8 mouse cellular contexts compared by ENCODE assay signal in the genomic region with DNA sequence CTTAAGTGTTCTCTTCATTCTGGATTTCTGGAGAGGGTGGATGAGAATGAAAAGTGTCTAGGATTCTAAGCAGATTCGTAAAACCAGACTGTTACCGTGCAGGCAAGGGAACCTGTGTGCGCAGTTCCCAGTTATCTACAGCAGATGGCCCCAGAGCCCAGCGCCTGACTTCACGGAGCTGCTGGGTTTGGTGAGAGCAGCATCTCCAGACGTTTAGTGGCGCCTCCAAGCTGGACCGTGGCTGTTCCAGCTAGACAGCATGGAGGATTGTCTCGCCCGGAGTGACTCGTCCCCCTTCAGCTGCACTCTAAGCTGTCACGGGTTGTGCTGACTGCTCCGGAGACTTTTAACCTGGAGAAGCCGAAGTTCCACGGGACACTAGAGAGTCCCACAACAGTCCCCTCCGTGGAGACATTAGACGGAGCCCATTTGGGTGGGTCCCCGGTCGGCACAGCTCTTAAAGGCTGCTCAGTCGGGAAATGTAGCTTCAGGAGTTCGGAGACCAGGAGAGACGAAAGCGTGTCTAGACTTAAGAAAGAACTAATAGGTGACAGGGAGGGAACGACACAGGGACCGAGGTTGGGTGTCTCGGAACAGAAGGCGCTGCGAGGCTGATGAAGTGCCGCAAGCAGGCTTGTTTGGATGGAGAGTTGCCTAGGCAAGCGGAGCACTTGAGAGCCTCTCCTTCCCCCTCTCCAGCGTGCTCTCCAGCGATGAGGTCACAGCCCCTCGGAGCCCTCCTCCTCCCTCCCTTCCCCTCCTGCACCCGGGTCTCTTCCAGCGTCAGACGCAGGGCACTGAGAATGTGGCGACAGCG. TPM values are rescaled to one million over a fixed set of nuclear protein-coding genes. Genes with fewer than 3 reads are reported as not detected.
DNase-seq lines count a peak whose midpoint lies in the region; ATAC-seq and TF ChIP-seq lines count a peak whose summit lies in the region.

No protein-coding gene starts in this region.

- ATAC-seq in forebrain, embryonic 16.5 days, result peak; percentile 96
- ATAC-seq in neural tube, embryonic 15.5 days (ENCODE audit: low FRiP score), result peak; percentile 96

- no peak overlapping the region for H3K9ac ChIP-seq in MEL (ENCODE audit: control insufficient read depth, low read depth, low read length, poor library complexity, severe bottlenecking)
- H3K9ac ChIP-seq in forebrain, embryonic 16.5 days (replicated peaks; ENCODE audit: low read depth, low read length), result peak overlapping the region; percentile 60
- H3K9ac ChIP-seq in neural tube, embryonic 15.5 days (replicated peaks), result peak overlapping the region; percentile 45

- TF ChIP-seq POLR2A in MEL (IDR thresholded peaks at IDR 0.05; ENCODE audit: control insufficient read depth in 1 of 2, insufficient read depth in 1 of 2, low read depth in 1 of 2, low read length in 2 of 2, poor library complexity in 1 of 2), result no peak

- no peaks in the 10 kb centered on the region for H3K79me2 ChIP-seq in MEL (ENCODE audit: control insufficient read depth, insufficient read depth, low read length, poor library complexity)

- peak overlapping the region; percentile 86 for H3K4me2 ChIP-seq in forebrain, embryonic 16.5 days (ENCODE audit: low read length)
- H3K4me2 ChIP-seq in neural tube, embryonic 15.5 days, result peak overlapping the region; percentile 93

- no peak overlapping the region for H3K27ac ChIP-seq in MEL (ENCODE audit: control insufficient read depth, low read depth, low read length)
- H3K27ac ChIP-seq in forebrain, embryonic 16.5 days (ENCODE audit: low read length), result no peak overlapping the region
- no peak overlapping the region for H3K27ac ChIP-seq in layer of hippocampus, adult 2 months
- H3K27ac ChIP-seq in neural tube, embryonic 15.5 days (replicated peaks), result no peak overlapping the region

- peaks cover 0 to 1% of the 10 kb centered on the region in 2 experiments; a peak in 1 of 4 replicates for H3K27me3 ChIP-seq in MEL (ENCODE audit: control insufficient read depth in 1 of 2, insufficient read depth in 2 of 2, low read length in 2 of 2)
- no peaks in the 10 kb centered on the region for H3K27me3 ChIP-seq in forebrain, embryonic 16.5 days (replicated peaks; ENCODE audit: control insufficient read depth, insufficient read depth, low read length)
- peaks cover 42% of the 10 kb centered on the region for H3K27me3 ChIP-seq in neural tube, embryonic 15.5 days (replicated peaks)

- no peak overlapping the region for H3K4me3 ChIP-seq in MEL (ENCODE audit: control insufficient read depth in 1 of 2, insufficient read depth in 1 of 2, low read depth in 2 of 2, low read length in 2 of 2)
- H3K4me3 ChIP-seq in forebrain, embryonic 16.5 days (replicated peaks; ENCODE audit: low read length), result peak overlapping the region; percentile 54
- H3K4me3 ChIP-seq in layer of hippocampus, adult 2 months, result peak overlapping the region; percentile 48
- peak overlapping the region; percentile 50 for H3K4me3 ChIP-seq in neural tube, embryonic 15.5 days (replicated peaks)

- no peaks in the 10 kb centered on the region for H3K9me3 ChIP-seq in MEL (replicated peaks; ENCODE audit: insufficient read depth, low read length)
- H3K9me3 ChIP-seq in forebrain, embryonic 16.5 days (ENCODE audit: control insufficient read depth, low read length), result no peaks in the 10 kb centered on the region
- H3K9me3 ChIP-seq in neural tube, embryonic 15.5 days (replicated peaks), result no peaks in the 10 kb centered on the region

- TF ChIP-seq CTCF in MEL (IDR thresholded peaks at IDR 0.05 in 2 of 3, conservative IDR thresholded peaks at IDR 0.05 in 1 of 3; ENCODE audit: control insufficient read depth in 1 of 3, insufficient read depth in 1 of 3, low read depth in 2 of 3, low read length in 3 of 3, poor library complexity in 1 of 3, severe bottlenecking in 1 of 3), result peak; percentile 51 to 75 (median 75)
- TF ChIP-seq CTCF in layer of hippocampus, adult 2 months (conservative IDR thresholded peaks at IDR 0.05), result peak; percentile 96

- H3K36me3 ChIP-seq in MEL (ENCODE audit: control insufficient read depth in 1 of 2, insufficient read depth in 2 of 2, low read length in 2 of 2), result no peaks in the 10 kb centered on the region
- no peaks in the 10 kb centered on the region for H3K36me3 ChIP-seq in forebrain, embryonic 16.5 days (ENCODE audit: control insufficient read depth, insufficient read depth)
- no peaks in the 10 kb centered on the region for H3K36me3 ChIP-seq in neural tube, embryonic 15.5 days

- peak; percentile 52 for DNase-seq in MEL (ENCODE audit: low read depth, low spot score)
- peak; percentile 62 to 65 for DNase-seq in cerebellum, adult 18-20 months
- DNase-seq in heart, postnatal 4 days, result peak; percentile 76
- peak; percentile 79 to 81 for DNase-seq in layer of hippocampus, adult 2 months (ENCODE audit: low spot score in 2 of 2)
- DNase-seq in lung, adult 18-20 months, result peak; percentile 46 to 47
- DNase-seq in thymus, postnatal 25 days, result peak; percentile 30

- no peaks in the 10 kb centered on the region for H3K4me1 ChIP-seq in MEL (ENCODE audit: control insufficient read depth in 1 of 2, insufficient read depth in 2 of 2, low read length in 2 of 2)
- H3K4me1 ChIP-seq in forebrain, embryonic 16.5 days (replicated peaks; ENCODE audit: control insufficient read depth, insufficient read depth, low read length), result peaks cover 8% of the 10 kb centered on the region
- H3K4me1 ChIP-seq in neural tube, embryonic 15.5 days, result peaks cover 10% of the 10 kb centered on the region

- no peak for TF ChIP-seq EP300 in MEL (IDR thresholded peaks at IDR 0.05; ENCODE audit: low read depth in 1 of 2, low read length in 2 of 2)

- TF ChIP-seq RAD21 in MEL (IDR thresholded peaks at IDR 0.05; ENCODE audit: low read depth, low read length), result peak; percentile 79

- under 1% methylated on average over 38 of the region's 38 CpGs for WGBS in forebrain, embryonic 16.5 days
- WGBS in neural tube, embryonic 15.5 days, result under 1% methylated on average over 38 of the region's 38 CpGs

TF ChIP-seq in MEL, 35 proteins besides CTCF, POLR2A, EP300 and RAD21:
- no peak for TF ChIP-seq MAZ (IDR thresholded peaks at IDR 0.05; ENCODE audit: low read depth, low read length)
- TF ChIP-seq SMC3 (IDR thresholded peaks at IDR 0.05; ENCODE audit: low read depth, low read length), result peak; percentile 77
- peak; percentile 74 for TF ChIP-seq ZC3H11A (IDR thresholded peaks at IDR 0.05; ENCODE audit: low read depth, low read length)
- no peak for TF ChIP-seq GATA1 (IDR thresholded peaks at IDR 0.05; ENCODE audit: low read depth, low read length)

RNA-seq across cellular contexts. Expression of a gene that starts 16.1 kb away (rescaled TPM):
- not detected in 2 replicates for total RNA-seq in MEL (2012; rRNA removed)
- not detected for polyA plus RNA-seq in MEL (2012; ENCODE audit: insufficient read depth in 1 of 2, insufficient read length in 2 of 2, low read depth in 1 of 2, low replicate concordance in 2 of 2, missing spikeins in 1 of 2)
- polyA plus RNA-seq in forebrain, embryonic 16.5 days (2015; fragmentation: Nextera tagmentation; extraction: Ambion mirVana), result 0.95 and 1.7 TPM in 2 replicates
- under 1 TPM; 0.05 to 0.07 TPM for total RNA-seq in heart, postnatal 4 days (2021)
- under 1 TPM; 0.23 to 0.37 TPM for total RNA-seq in layer of hippocampus, adult 2 months (2021)
- 0.82 and 1.0 TPM in 2 replicates for polyA plus RNA-seq in neural tube, embryonic 15.5 days (2015; fragmentation: Nextera tagmentation; extraction: Ambion mirVana)

RNA-seq across cellular contexts. Expression of a gene that starts 16.2 kb away (rescaled TPM):
- 11.6 and 12.7 TPM in 2 replicates for total RNA-seq in MEL (2012; rRNA removed)
- polyA plus RNA-seq in MEL (2012; ENCODE audit: insufficient read depth in 1 of 2, insufficient read length in 2 of 2, low read depth in 1 of 2, low replicate concordance in 2 of 2, missing spikeins in 1 of 2), result 10 to 100 TPM; 23.3 to 40.1 TPM
- polyA plus RNA-seq in forebrain, embryonic 16.5 days (2015; fragmentation: Nextera tagmentation; extraction: Ambion mirVana), result 6.4 and 6.8 TPM in 2 replicates
- 10 to 100 TPM; 17.1 to 19.1 TPM for total RNA-seq in heart, postnatal 4 days (2021)
- total RNA-seq in layer of hippocampus, adult 2 months (2021), result 1 to 10 TPM; 8.4 to 9.3 TPM
- 3.4 and 4.3 TPM in 2 replicates for polyA plus RNA-seq in neural tube, embryonic 15.5 days (2015; fragmentation: Nextera tagmentation; extraction: Ambion mirVana)

Comparison
In these comparisons a context has a peak if more than half of its experiments do, and no peak if none do; other contexts are left out.
1. DNase-seq: peak in every context shown above with its lines; median percentile 80 in layer of hippocampus, adult 2 months; 76 in heart, postnatal 4 days; 64 in cerebellum, adult 18-20 months; 52 in MEL; 46 in lung, adult 18-20 months; 30 in thymus, postnatal 25 days.
2. H3K4me3 ChIP-seq: peak in forebrain, embryonic 16.5 days (single experiment), layer of hippocampus, adult 2 months (single experiment) and neural tube, embryonic 15.5 days (single experiment); none in MEL (0 of 2).